Mouse (Mus musculus): ENCODE measurements at regions not wholly inside any gene's neighbourhood (a gene's known extent, or its start where the extent isn't known, plus 50 kb on each side); places are given as distances from the start of the nearest gene placed in this dataset.

GRCm38 (mm10) chr6:73676979-73677378 is 207.5 kb upstream of the 4931417E11Rik start:
- no peaks in the 10 kb centered on the region for H3K36me3 ChIP-seq (ENCODE audit: control insufficient read depth, insufficient read depth)

DNA sequence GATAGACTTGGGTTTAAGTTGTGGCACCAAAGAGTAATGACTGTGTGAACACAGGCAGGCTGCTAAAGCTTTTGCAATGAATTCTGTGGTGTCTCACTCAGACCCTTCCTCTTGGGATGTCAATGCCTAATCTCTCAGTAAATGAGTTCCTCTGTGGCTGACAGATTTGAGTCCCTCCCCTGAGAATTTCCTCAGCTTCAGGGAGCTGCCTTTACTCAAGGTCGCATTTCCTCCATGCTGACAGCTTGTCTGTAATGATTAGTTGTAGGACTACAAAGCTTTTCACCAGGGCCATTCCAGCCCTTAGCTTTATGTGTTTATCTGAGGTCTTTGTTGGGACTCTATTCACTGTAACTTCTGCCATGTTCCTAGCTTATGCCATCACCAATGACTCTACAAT is 199.9 kb upstream of the 4931417E11Rik start:
- H3K9ac ChIP-seq (replicated peaks; ENCODE audit: low read depth, low read length), result no peak overlapping the region
- H3K27ac ChIP-seq (ENCODE audit: low read length), result no peak overlapping the region
- H3K36me3 ChIP-seq (ENCODE audit: control insufficient read depth, insufficient read depth), result no peaks in the 10 kb centered on the region
- ATAC-seq, result no peak
- no peak overlapping the region for H3K4me3 ChIP-seq (replicated peaks; ENCODE audit: low read length)
- H3K27me3 ChIP-seq (replicated peaks; ENCODE audit: control insufficient read depth, insufficient read depth, low read length), result no peaks in the 10 kb centered on the region
- no peak overlapping the region for H3K4me2 ChIP-seq (ENCODE audit: low read length)
- WGBS, result 43% methylated on average over 1 of the region's 1 CpGs
- no peaks in the 10 kb centered on the region for H3K4me1 ChIP-seq (replicated peaks; ENCODE audit: control insufficient read depth, insufficient read depth, low read length)
- H3K9me3 ChIP-seq (ENCODE audit: control insufficient read depth, low read length), result no peaks in the 10 kb centered on the region

More at GRCm38 (mm10) chr6:73676979-73677378, 207.5 kb upstream of the 4931417E11Rik start:
- Histone ChIP-seq H3K27ac (ENCODE audit: low read length) (no peak overlapping the region), H3K27me3 (replicated peaks; ENCODE audit: control insufficient read depth, insufficient read depth, low read length) (no peaks in the 10 kb centered on the region), H3K9me3 (ENCODE audit: control insufficient read depth, low read length) (no peaks in the 10 kb centered on the region), H3K4me1 (replicated peaks; ENCODE audit: control insufficient read depth, insufficient read depth, low read length) (no peaks in the 10 kb centered on the region), H3K4me2 (ENCODE audit: low read length) (no peak overlapping the region), H3K4me3 (replicated peaks; ENCODE audit: low read length) (no peak overlapping the region), H3K9ac (replicated peaks; ENCODE audit: low read depth, low read length) (no peak overlapping the region)
- no peak for ATAC-seq

DNA sequence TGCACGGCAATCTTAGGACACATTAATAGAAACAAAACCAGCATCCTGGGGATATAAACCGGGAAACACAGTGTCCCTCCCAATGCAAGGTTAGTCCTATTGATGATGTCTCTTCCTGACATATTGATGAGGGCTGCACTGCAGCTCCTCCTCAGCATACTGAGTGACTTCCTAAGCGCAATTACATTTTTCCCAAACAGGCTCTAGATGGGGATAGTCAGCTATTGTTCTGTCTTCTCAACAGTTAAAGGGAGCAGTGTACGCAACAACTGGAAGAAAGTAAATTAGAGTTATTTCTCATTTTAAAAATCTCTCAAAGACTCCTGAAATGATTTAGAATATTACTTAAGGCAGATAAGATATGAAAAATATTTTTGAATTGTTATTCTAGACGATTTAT is 189.5 kb upstream of the 4931417E11Rik start:
- no peaks in the 10 kb centered on the region for H3K9me3 ChIP-seq (ENCODE audit: control insufficient read depth, low read length)
- H3K4me1 ChIP-seq (replicated peaks; ENCODE audit: control insufficient read depth, insufficient read depth, low read length), result no peaks in the 10 kb centered on the region
- WGBS, result 80% methylated on average over 5 of the region's 5 CpGs
- no peak overlapping the region for H3K27ac ChIP-seq (ENCODE audit: low read length)
- no peaks in the 10 kb centered on the region for H3K36me3 ChIP-seq (ENCODE audit: control insufficient read depth, insufficient read depth)
- no peak overlapping the region for H3K4me2 ChIP-seq (ENCODE audit: low read length)
- H3K9ac ChIP-seq (replicated peaks; ENCODE audit: low read depth, low read length), result no peak overlapping the region
- H3K27me3 ChIP-seq (replicated peaks; ENCODE audit: control insufficient read depth, insufficient read depth, low read length), result no peaks in the 10 kb centered on the region
- ATAC-seq, result no peak; the same call in 1 of the 2 replicates
- H3K4me3 ChIP-seq (replicated peaks; ENCODE audit: low read length), result no peak overlapping the region

DNA sequence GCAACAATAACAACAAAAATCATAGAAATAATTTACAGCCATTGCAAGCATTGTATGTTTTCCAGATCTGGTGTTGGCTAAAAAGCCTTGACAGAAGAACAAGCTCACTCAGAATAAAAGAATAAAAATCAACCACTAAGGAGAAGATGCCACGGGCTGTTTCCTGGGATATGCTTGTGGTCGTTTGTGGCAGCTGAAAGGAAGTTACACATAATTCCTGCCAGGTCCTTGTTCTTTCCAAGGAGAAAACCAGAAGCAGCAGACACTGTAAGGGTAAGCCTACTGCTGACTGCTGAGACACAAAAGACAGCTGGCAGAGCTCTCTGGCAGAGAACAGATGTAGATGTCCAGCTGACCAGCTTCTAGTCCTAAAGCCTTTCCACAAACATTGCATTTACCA is 175.9 kb upstream of the 4931417E11Rik start:
- no peak overlapping the region for H3K4me3 ChIP-seq (replicated peaks; ENCODE audit: low read length)
- no peaks in the 10 kb centered on the region for H3K4me1 ChIP-seq (replicated peaks; ENCODE audit: control insufficient read depth, insufficient read depth, low read length)
- 33% methylated on average over 2 of the region's 2 CpGs for WGBS
- no peak overlapping the region for H3K4me2 ChIP-seq (ENCODE audit: low read length)
- H3K36me3 ChIP-seq (ENCODE audit: control insufficient read depth, insufficient read depth), result no peaks in the 10 kb centered on the region
- no peaks in the 10 kb centered on the region for H3K9me3 ChIP-seq (ENCODE audit: control insufficient read depth, low read length)
- 0 out of 2 replicates have a peak overlapping the region, but pooled peaks have one; percentile 25 for H3K27ac ChIP-seq (ENCODE audit: low read length)
- peak; percentile 59 for ATAC-seq
- H3K9ac ChIP-seq (replicated peaks; ENCODE audit: low read depth, low read length), result no peak overlapping the region
- no peaks in the 10 kb centered on the region for H3K27me3 ChIP-seq (replicated peaks; ENCODE audit: control insufficient read depth, insufficient read depth, low read length)

GRCm38 (mm10) chr6:73644778-73645267 is 175.4 kb upstream of the 4931417E11Rik start:
- Histone ChIP-seq H3K4me1 (replicated peaks; ENCODE audit: control insufficient read depth, insufficient read depth, low read length) (no peaks in the 10 kb centered on the region), H3K9ac (replicated peaks; ENCODE audit: low read depth, low read length) (no peak overlapping the region), H3K27ac (ENCODE audit: low read length) (no peak overlapping the region), H3K4me2 (ENCODE audit: low read length) (no peak overlapping the region), H3K9me3 (ENCODE audit: control insufficient read depth, low read length) (no peaks in the 10 kb centered on the region), H3K36me3 (ENCODE audit: control insufficient read depth, insufficient read depth) (no peaks in the 10 kb centered on the region), H3K4me3 (replicated peaks; ENCODE audit: low read length) (no peak overlapping the region), H3K27me3 (replicated peaks; ENCODE audit: control insufficient read depth, insufficient read depth, low read length) (no peaks in the 10 kb centered on the region)
- WGBS, result 29% methylated on average over 2 of the region's 2 CpGs
- peak; percentile 94 for ATAC-seq

- H3K9me3 ChIP-seq (ENCODE audit: control insufficient read depth, low read length), result no peaks in the 10 kb centered on the region
- peak; percentile 49; the same call in 1 of the 2 replicates for ATAC-seq
- H3K36me3 ChIP-seq (ENCODE audit: control insufficient read depth, insufficient read depth), result no peaks in the 10 kb centered on the region
- no peak overlapping the region for H3K4me2 ChIP-seq (ENCODE audit: low read length)
- no peak overlapping the region for H3K9ac ChIP-seq (replicated peaks; ENCODE audit: low read depth, low read length)
- H3K27ac ChIP-seq (ENCODE audit: low read length), result no peak overlapping the region
- 3% methylated on average over 1 of the region's 1 CpGs for WGBS
- H3K4me1 ChIP-seq (replicated peaks; ENCODE audit: control insufficient read depth, insufficient read depth, low read length), result no peaks in the 10 kb centered on the region
- H3K27me3 ChIP-seq (replicated peaks; ENCODE audit: control insufficient read depth, insufficient read depth, low read length), result no peaks in the 10 kb centered on the region
- H3K4me3 ChIP-seq (replicated peaks; ENCODE audit: low read length), result no peak overlapping the region
Measured at GRCm38 (mm10) chr6:73628600-73628999, 159.1 kb upstream of the 4931417E11Rik start.

- ATAC-seq, result no peak
- H3K36me3 ChIP-seq (ENCODE audit: control insufficient read depth, insufficient read depth), result no peaks in the 10 kb centered on the region
- no peaks in the 10 kb centered on the region for H3K4me1 ChIP-seq (replicated peaks; ENCODE audit: control insufficient read depth, insufficient read depth, low read length)
- H3K9me3 ChIP-seq (ENCODE audit: control insufficient read depth, low read length), result no peaks in the 10 kb centered on the region
- no peaks in the 10 kb centered on the region for H3K27me3 ChIP-seq (replicated peaks; ENCODE audit: control insufficient read depth, insufficient read depth, low read length)
- H3K9ac ChIP-seq (replicated peaks; ENCODE audit: low read depth, low read length), result no peak overlapping the region
- H3K4me2 ChIP-seq (ENCODE audit: low read length), result no peak overlapping the region
- H3K27ac ChIP-seq (ENCODE audit: low read length), result no peak overlapping the region
- H3K4me3 ChIP-seq (replicated peaks; ENCODE audit: low read length), result no peak overlapping the region
- WGBS, result 51% methylated on average over 5 of the region's 5 CpGs
Measured at GRCm38 (mm10) chr6:73626451-73626850, 157.0 kb upstream of the 4931417E11Rik start.

- 90% methylated on average over 1 of the region's 1 CpGs for WGBS
Measured at GRCm38 (mm10) chr6:73624211-73624610, 154.7 kb upstream of the 4931417E11Rik start.

GRCm38 (mm10) chr6:73621839-73622426 is 152.5 kb upstream of the 4931417E11Rik start:
- ATAC-seq, result peak; percentile 78
- H3K27me3 ChIP-seq (replicated peaks; ENCODE audit: control insufficient read depth, insufficient read depth, low read length), result no peaks in the 10 kb centered on the region
- no peak overlapping the region for H3K4me2 ChIP-seq (ENCODE audit: low read length)
- no peaks in the 10 kb centered on the region for H3K36me3 ChIP-seq (ENCODE audit: control insufficient read depth, insufficient read depth)
- no peaks in the 10 kb centered on the region for H3K9me3 ChIP-seq (ENCODE audit: control insufficient read depth, low read length)
- H3K4me3 ChIP-seq (replicated peaks; ENCODE audit: low read length), result no peak overlapping the region
- H3K4me1 ChIP-seq (replicated peaks; ENCODE audit: control insufficient read depth, insufficient read depth, low read length), result no peaks in the 10 kb centered on the region
- H3K27ac ChIP-seq (ENCODE audit: low read length), result no peak overlapping the region
- 50% methylated on average over 4 of the region's 4 CpGs for WGBS
- H3K9ac ChIP-seq (replicated peaks; ENCODE audit: low read depth, low read length), result no peak overlapping the region

More at GRCm38 (mm10) chr6:73624211-73624610, 154.7 kb upstream of the 4931417E11Rik start:
- no peaks in the 10 kb centered on the region for H3K4me1 ChIP-seq (replicated peaks; ENCODE audit: control insufficient read depth, insufficient read depth, low read length)
- H3K4me3 ChIP-seq (replicated peaks; ENCODE audit: low read length), result no peak overlapping the region
- no peak for ATAC-seq
- no peak overlapping the region for H3K27ac ChIP-seq (ENCODE audit: low read length)
- H3K9ac ChIP-seq (replicated peaks; ENCODE audit: low read depth, low read length), result no peak overlapping the region
- no peak overlapping the region for H3K4me2 ChIP-seq (ENCODE audit: low read length)
- no peaks in the 10 kb centered on the region for H3K27me3 ChIP-seq (replicated peaks; ENCODE audit: control insufficient read depth, insufficient read depth, low read length)
- no peaks in the 10 kb centered on the region for H3K9me3 ChIP-seq (ENCODE audit: control insufficient read depth, low read length)
- no peaks in the 10 kb centered on the region for H3K36me3 ChIP-seq (ENCODE audit: control insufficient read depth, insufficient read depth)

- ATAC-seq, result no peak
- Histone ChIP-seq H3K4me2 (ENCODE audit: low read length) (no peak overlapping the region), H3K4me3 (replicated peaks; ENCODE audit: low read length) (no peak overlapping the region), H3K9me3 (ENCODE audit: control insufficient read depth, low read length) (no peaks in the 10 kb centered on the region), H3K9ac (replicated peaks; ENCODE audit: low read depth, low read length) (no peak overlapping the region), H3K36me3 (ENCODE audit: control insufficient read depth, insufficient read depth) (no peaks in the 10 kb centered on the region), H3K4me1 (replicated peaks; ENCODE audit: control insufficient read depth, insufficient read depth, low read length) (no peaks in the 10 kb centered on the region), H3K27me3 (replicated peaks; ENCODE audit: control insufficient read depth, insufficient read depth, low read length) (no peaks in the 10 kb centered on the region), H3K27ac (ENCODE audit: low read length) (no peak overlapping the region)
- 64% methylated on average over 3 of the region's 3 CpGs for WGBS
Measured at GRCm38 (mm10) chr6:73612266-73612665, 142.8 kb upstream of the 4931417E11Rik start.
